Mouse (Mus musculus): ENCODE results near the gene Fbxl17.

Gene Fbxl17

DNA sequence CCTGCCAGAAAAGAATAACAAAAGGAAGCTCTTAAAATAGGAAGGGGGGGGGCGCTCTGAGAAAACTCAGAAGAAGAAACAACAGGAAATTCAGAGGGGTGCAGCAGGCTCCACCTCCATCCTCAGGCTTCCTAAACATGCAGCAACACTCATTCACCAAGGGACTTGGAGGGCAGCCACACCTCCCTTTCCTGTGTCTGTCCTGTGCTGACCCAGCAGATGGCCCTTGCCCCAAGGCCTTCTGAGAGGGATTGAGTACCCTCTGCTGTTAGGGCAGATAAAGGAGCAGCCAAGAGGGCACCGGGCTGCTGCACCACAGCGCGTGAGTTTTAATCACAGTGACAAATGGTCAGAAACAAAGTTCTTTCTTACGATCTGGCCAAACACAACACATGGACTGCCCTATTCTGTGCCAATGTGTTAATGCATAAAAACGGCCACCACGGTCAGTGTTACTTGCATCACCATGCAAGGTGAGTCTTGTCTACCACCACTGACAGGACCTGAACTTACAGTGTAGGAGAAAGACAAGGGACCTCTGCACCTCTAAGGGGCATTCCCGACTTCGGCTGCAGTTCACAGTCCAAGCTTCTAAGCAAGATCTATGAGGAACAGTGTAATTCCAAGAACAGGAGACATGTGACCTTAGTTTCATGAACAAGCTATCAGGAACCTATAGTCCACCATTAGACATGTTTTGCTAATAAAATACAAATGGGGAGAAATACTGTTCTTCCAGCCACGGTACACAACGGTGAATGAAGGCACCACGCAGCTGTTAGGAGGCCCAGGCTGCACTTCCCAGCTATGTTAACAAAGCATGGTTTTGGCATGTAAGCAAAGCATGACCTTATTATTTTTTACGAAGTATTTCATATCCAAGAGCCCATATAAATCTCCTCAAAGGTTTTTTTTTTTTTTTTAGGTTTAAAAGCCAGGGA is 96.8 kb downstream of the Fbxl17 start:
- no peak for DNase-seq (ENCODE audit: low read depth, low spot score)

- no peak for DNase-seq (ENCODE audit: low read depth, low spot score)
Measured at GRCm38 (mm10) chr17:63402170-63402569, 97.6 kb downstream of the Fbxl17 start.

GRCm38 (mm10) chr17:63400640-63401039 is 99.2 kb downstream of the Fbxl17 start:
- DNase-seq (ENCODE audit: low read depth, low spot score): no peak

GRCm38 (mm10) chr17:63399816-63400215 is 100.0 kb downstream of the Fbxl17 start:
- no peak for DNase-seq (ENCODE audit: low read depth, low spot score)

GRCm38 (mm10) chr17:63391506-63391905 is 108.3 kb downstream of the Fbxl17 start:
- DNase-seq (ENCODE audit: low read depth, low spot score): no peak

- DNase-seq (ENCODE audit: low read depth, low spot score): no peak
Measured at GRCm38 (mm10) chr17:63390951-63391350, 108.9 kb downstream of the Fbxl17 start.

DNA sequence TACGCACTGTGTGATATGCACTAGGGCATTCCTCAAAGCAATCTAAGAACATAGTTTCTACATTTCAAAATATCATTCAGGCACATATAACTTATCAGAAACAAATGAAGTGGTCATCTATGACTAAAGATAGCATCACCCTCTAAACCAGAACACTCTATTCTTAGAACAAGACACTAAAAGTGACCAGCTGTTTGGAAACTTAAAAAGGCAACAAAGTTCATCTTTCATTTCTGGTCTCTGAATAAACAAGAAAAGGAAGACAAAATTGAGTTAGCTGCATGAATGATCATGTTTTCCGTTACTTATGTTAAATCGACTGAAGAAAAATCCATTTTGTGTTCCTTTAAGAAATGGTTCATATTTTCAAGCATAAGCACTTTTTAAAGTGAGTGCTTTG is 128.8 kb downstream of the Fbxl17 start:
- no peak for DNase-seq (ENCODE audit: low read depth, low spot score)

DNA sequence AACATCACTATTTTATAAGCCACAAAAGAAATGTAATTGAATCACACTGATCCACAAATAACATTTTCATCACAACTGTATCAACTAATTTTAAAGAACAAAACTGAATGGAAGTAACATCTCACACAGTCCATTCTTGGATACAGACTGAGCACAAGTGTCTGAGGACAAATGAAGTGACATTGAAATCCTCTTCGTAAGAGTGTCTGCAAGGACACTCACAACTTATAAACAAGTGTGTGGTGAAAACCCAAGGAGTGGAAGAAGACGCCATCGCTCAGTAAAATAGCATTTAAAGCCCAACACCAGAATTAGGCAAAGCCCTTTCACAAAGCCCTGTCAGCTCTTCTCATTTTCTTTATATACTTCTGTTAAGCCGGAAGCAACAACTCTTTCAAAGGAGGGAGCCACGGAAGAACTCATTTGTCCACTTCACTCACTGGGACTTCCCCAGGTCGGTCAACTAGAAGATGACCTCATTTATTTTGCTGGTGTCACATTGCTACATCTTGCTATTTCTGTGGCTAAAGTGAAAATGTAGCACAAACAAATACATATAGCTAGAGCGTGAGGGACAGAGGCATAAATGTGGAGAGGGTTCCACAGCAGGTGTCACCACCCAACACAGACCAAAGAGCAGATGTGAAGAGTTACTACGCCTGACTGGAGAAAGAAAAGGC is 130.0 kb downstream of the Fbxl17 start:
- no peak for DNase-seq (ENCODE audit: low read depth, low spot score)

- no peak for DNase-seq (ENCODE audit: low read depth, low spot score)
Measured at GRCm38 (mm10) chr17:63367476-63367875, 132.3 kb downstream of the Fbxl17 start.

GRCm38 (mm10) chr17:63366045-63366444 is 133.8 kb downstream of the Fbxl17 start:
- DNase-seq (ENCODE audit: low read depth, low spot score): no peak

DNA sequence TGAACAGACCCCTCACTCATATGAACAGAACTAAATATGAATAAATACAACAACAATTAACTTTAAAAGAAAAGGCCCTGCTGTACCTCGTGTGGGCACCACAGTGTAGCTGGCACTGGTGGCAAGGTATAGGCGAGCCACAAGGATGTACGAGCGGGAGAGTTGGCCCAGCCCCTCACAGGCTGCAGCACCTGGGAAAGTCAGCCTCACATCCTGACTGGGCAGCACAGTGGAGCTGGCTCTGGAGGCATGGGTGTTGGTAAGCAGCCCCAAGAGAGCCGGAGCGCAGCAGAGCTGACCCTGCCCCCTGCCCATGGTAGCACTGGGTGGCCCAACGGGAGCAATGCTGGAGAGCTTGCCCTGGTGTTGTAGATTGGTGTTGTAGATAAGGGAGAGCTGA is 135.2 kb downstream of the Fbxl17 start:
- no peak for DNase-seq (ENCODE audit: low read depth, low spot score)

- DNase-seq (ENCODE audit: low read depth, low spot score): no peak
Measured at GRCm38 (mm10) chr17:63362196-63362595, 137.6 kb downstream of the Fbxl17 start.

- no peak for DNase-seq (ENCODE audit: low read depth, low spot score)
Measured at GRCm38 (mm10) chr17:63361679-63362078, 138.1 kb downstream of the Fbxl17 start.

- DNase-seq (ENCODE audit: low read depth, low spot score): no peak
Measured at GRCm38 (mm10) chr17:63358837-63359236, 141.0 kb downstream of the Fbxl17 start.

DNA sequence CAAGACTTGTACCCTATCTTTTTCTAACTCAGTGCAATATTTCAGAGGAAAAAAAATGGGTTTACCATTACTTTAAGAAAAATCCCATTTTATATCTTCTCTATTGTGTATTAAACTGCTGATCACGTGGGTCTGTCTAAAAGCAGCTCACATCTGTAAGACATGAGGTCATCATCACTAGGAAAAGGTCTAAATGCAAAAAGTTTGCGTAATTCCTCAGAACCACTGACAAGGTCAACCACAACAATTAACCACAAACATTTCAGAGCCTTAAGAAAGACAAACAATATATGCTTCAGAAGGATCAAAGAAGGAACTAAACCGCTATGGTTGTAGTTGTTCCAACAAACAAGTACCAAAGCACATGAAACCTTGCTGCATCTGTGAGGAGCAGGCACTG is 143.6 kb downstream of the Fbxl17 start:
- DNase-seq (ENCODE audit: low read depth, low spot score): no peak

- no peak for DNase-seq (ENCODE audit: low read depth, low spot score)
Measured at GRCm38 (mm10) chr17:63352634-63353195, 147.1 kb downstream of the Fbxl17 start.

DNA sequence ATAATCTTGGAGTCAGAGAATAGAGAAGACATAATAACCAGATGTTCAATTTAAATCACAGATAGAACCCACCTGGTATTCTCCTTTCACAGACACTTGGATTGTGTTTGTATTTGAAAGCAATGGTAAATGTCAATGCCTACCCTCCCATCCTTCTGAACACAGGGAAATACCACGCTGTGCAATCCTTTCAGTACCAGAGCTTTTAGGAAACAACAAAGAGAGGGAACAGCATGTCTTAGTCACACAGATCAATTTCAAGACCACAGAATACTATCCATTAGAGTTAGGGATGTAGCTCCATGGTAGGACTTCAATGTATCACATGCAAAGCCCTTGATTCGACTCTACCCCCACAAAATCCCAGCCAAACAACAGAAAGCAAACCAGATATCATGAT is 148.1 kb downstream of the Fbxl17 start:
- peak; percentile 10 for DNase-seq (ENCODE audit: low read depth, low spot score)

DNA sequence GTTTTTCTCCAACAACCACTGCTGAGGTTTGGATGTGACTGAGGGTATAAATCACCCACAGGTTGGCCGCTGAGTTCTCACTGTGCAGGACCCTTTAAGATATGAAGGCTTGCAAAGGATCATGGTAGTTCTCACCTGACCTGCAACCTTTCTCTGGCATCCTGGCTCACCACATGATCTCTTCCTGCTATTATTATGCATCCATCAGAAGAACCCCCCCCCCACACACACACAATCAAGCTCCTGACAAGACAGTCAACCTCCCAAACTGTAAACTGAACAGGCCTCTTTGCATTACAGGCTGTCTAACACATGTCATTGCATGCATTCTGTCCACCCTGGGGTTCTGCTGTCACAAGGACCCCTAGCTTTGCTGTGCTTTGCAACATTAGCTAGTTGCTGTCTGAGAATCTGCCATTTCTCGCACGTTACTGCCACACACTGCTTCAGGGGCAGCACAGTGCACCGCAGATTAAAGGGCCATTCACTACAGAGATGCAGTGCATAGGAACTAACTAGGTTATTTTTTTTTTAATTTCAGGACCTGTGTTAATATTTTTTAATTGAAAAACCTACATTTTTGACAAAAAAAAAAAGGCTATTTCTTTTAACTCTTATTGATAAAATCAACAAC is 148.8 kb downstream of the Fbxl17 start:
- DNase-seq (ENCODE audit: low read depth, low spot score): peak; percentile 38

- DNase-seq (ENCODE audit: low read depth, low spot score): no peak
Measured at GRCm38 (mm10) chr17:63344101-63344500, 155.7 kb downstream of the Fbxl17 start.

DNA sequence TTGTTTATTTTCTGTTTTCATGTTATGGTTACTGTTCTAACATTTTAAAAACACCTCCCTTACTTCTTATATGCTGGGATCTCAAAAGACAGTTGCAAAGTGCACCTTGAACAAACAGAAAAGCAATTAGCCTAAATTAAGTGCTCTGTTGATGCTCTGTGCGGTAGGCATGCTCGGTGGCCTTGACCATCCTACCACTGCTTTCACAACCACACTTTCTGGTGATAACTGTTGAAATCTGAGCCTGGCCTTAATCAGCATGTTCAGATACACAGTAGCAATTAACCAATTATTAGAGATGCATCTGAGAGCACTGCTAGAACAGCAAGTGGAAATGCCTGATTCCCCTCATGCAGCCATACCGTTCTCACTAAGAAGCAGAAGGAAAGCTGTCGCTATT is 156.7 kb downstream of the Fbxl17 start:
- DNase-seq (ENCODE audit: low read depth, low spot score): no peak

- DNase-seq (ENCODE audit: low read depth, low spot score): no peak
Measured at GRCm38 (mm10) chr17:63342440-63342839, 157.4 kb downstream of the Fbxl17 start.

DNA sequence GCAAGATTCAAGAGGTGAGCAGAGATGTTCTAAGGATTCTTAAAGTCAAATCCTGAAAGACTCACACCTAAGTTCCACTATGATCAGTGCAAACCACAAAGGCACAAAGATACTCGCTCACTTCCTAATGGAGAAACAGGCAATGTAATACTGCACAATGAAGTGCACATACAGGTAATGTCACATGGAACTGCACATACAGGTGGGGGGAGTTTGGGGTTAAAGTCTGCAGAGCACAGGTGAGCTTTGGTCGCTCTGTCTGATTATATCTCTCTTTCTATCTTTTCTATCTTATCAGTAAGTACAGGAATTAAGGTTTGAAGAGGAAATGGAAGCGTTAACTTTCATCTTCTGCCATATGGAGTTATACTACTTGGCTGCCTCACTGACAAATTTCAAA is 158.6 kb downstream of the Fbxl17 start:
- DNase-seq (ENCODE audit: low read depth, low spot score): no peak

Measured in ZHBTc4 (cell line).